Mouse (Mus musculus): Measurements from ENCODE around the gene Dcdc2b. TPM values are rescaled to one million over a fixed set of nuclear protein-coding genes. Genes with fewer than 3 reads are reported as not detected.
A peak's percentile ranks its signal among the peaks of the same experiment; 100 is the strongest.

Dcdc2b gene
- polyA plus RNA-seq, 1 experiment = 0.36 TPM

DNA sequence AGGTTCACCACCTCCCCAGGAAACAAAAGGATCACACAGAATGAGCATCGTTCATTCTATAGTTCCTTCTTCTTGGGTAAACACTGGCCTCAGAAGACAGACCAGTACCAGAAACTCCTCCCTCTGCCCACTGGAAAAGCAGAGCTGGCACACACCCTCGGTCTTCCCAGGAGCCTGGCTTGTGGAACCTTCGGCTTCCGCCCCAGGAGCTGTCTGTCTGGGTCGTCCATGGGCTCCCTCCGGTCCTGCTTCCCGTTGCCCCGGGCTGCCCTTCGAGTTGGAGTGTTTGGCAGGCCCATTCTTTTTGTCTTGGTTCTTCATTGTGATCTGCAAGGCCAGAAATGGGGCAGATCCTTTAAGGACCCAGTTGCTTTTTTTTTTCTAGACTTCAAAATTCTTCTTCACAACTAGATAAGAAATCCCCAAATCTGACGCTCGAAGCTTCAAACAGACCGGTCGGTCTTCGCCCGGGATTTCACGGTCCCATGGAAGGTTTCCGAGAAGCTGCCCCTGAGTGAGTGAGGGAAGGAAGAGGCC lies 26.1 kb upstream of the Dcdc2b start:
- Histone ChIP-seq H3K4me2 (ENCODE audit: low read depth) (peak overlapping the region; percentile 82), H3ac (ENCODE audit: control insufficient read depth, insufficient read length) (peak overlapping the region; percentile 14), H3K36me3 (ENCODE audit: control insufficient read depth, insufficient read depth) (peaks cover 24% of the 10 kb centered on the region), H3K4me3 (peak overlapping the region; percentile 54), H3K79me2 (ENCODE audit: control insufficient read depth, insufficient read depth) (peaks cover 25% of the 10 kb centered on the region), H3K27me3 (ENCODE audit: control insufficient read depth, insufficient read depth, insufficient read length) (no peaks in the 10 kb centered on the region)
- TF ChIP-seq SRF (IDR thresholded peaks at IDR 0.05; ENCODE audit: control insufficient read depth, insufficient read length, low read depth) (no peak), E2F4 (IDR thresholded peaks at IDR 0.05; ENCODE audit: insufficient read depth) (no peak), REST (IDR thresholded peaks at IDR 0.05; ENCODE audit: insufficient read depth, insufficient read length) (no peak), MYOG (IDR thresholded peaks at IDR 0.05; ENCODE audit: control insufficient read depth in 1 of 3, insufficient read depth in 1 of 3, insufficient read length in 2 of 3, low read depth in 2 of 3) (no peak), TCF12 (IDR thresholded peaks at IDR 0.05; ENCODE audit: insufficient read depth, poor library complexity, severe bottlenecking) (no peak), MYOD1 (IDR thresholded peaks at IDR 0.05; ENCODE audit: control insufficient read depth in 1 of 3, insufficient read length in 2 of 3, low read depth in 2 of 3) (no peak), USF1 (IDR thresholded peaks at IDR 0.05; ENCODE audit: low read depth) (no peak), MAX (IDR thresholded peaks at IDR 0.05; ENCODE audit: low read depth) (no peak)

DNA sequence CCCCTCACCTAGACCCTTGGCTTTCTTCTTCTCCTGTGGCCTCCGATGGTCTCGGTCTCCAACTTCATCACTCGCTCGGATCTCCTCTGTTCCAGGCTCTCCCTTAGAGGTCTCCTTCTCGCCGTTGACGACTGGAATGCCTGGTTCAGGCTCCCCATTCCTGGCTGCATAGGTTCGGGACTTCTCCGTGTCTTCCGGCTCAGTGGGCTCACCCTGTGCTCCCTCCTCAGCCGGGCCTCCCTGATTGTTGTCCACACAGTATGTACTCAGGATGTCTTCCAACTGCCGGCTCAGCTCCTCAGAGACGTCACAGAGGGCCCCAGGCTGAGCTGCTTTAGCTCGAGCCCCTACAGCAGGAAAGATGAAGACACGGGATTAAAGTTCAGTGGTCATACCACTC lies 25.2 kb upstream of the Dcdc2b start:
- Histone ChIP-seq H3K4me2 (ENCODE audit: low read depth) (peak overlapping the region; percentile 82), H3K4me3 (peak overlapping the region; percentile 54), H3K79me2 (ENCODE audit: control insufficient read depth, insufficient read depth) (peaks cover 25% of the 10 kb centered on the region), H3K36me3 (ENCODE audit: control insufficient read depth, insufficient read depth) (peaks cover 28% of the 10 kb centered on the region), H3ac (ENCODE audit: control insufficient read depth, insufficient read length) (no peak overlapping the region), H3K27me3 (ENCODE audit: control insufficient read depth, insufficient read depth, insufficient read length) (no peaks in the 10 kb centered on the region)
- TF ChIP-seq MYOD1 (IDR thresholded peaks at IDR 0.05; ENCODE audit: control insufficient read depth in 1 of 3, insufficient read length in 2 of 3, low read depth in 2 of 3) = no peak

GRCm38 (mm10) chr4:129633852-129634251 lies 19.8 kb upstream of the Dcdc2b start:
- no peak overlapping the region for H3ac ChIP-seq (ENCODE audit: control insufficient read depth, insufficient read length)
- H3K36me3 ChIP-seq (ENCODE audit: control insufficient read depth, insufficient read depth) = peaks cover 39% of the 10 kb centered on the region
- TF ChIP-seq TCF3 (IDR thresholded peaks at IDR 0.05; ENCODE audit: insufficient read length, low read depth) (no peak), REST (IDR thresholded peaks at IDR 0.05; ENCODE audit: insufficient read depth, insufficient read length) (no peak), E2F4 (IDR thresholded peaks at IDR 0.05; ENCODE audit: insufficient read depth) (no peak), POLR2AphosphoS2 (IDR thresholded peaks at IDR 0.05; ENCODE audit: insufficient read length, low read depth) (no peak), MAX (IDR thresholded peaks at IDR 0.05; ENCODE audit: low read depth) (no peak), CEBPB (IDR thresholded peaks at IDR 0.05; ENCODE audit: insufficient read depth, poor library complexity, severe bottlenecking) (no peak), POLR2A (IDR thresholded peaks at IDR 0.05; ENCODE audit: insufficient read length, low read depth) (no peak), MYOG (IDR thresholded peaks at IDR 0.05; ENCODE audit: control insufficient read depth in 1 of 3, insufficient read depth in 1 of 3, insufficient read length in 2 of 3, low read depth in 2 of 3) (no peak), TCF12 (IDR thresholded peaks at IDR 0.05; ENCODE audit: insufficient read depth, poor library complexity, severe bottlenecking) (no peak), SRF (IDR thresholded peaks at IDR 0.05; ENCODE audit: control insufficient read depth, insufficient read length, low read depth) (no peak), USF1 (IDR thresholded peaks at IDR 0.05; ENCODE audit: low read depth) (no peak), MYOD1 (IDR thresholded peaks at IDR 0.05; ENCODE audit: control insufficient read depth in 1 of 3, insufficient read length in 2 of 3, low read depth in 2 of 3) (no peak)
- no peak overlapping the region for H3K4me2 ChIP-seq (ENCODE audit: low read depth)
- H3K4me3 ChIP-seq = no peak overlapping the region
- H3K27me3 ChIP-seq (ENCODE audit: control insufficient read depth, insufficient read depth, insufficient read length) = no peaks in the 10 kb centered on the region
- peaks cover 9% of the 10 kb centered on the region for H3K79me2 ChIP-seq (ENCODE audit: control insufficient read depth, insufficient read depth)

- H3K4me2 ChIP-seq (ENCODE audit: low read depth) = no peak overlapping the region
- peaks cover 31% of the 10 kb centered on the region for H3K36me3 ChIP-seq (ENCODE audit: control insufficient read depth, insufficient read depth)
- TF ChIP-seq CEBPB (IDR thresholded peaks at IDR 0.05; ENCODE audit: insufficient read depth, poor library complexity, severe bottlenecking) = no peak
- no peak for TF ChIP-seq TCF12 (IDR thresholded peaks at IDR 0.05; ENCODE audit: insufficient read depth, poor library complexity, severe bottlenecking)
- no peak for TF ChIP-seq SRF (IDR thresholded peaks at IDR 0.05; ENCODE audit: control insufficient read depth, insufficient read length, low read depth)
- TF ChIP-seq TCF3 (IDR thresholded peaks at IDR 0.05; ENCODE audit: insufficient read length, low read depth) = no peak
- no peak for TF ChIP-seq USF1 (IDR thresholded peaks at IDR 0.05; ENCODE audit: low read depth)
- no peak for TF ChIP-seq MYOG (IDR thresholded peaks at IDR 0.05; ENCODE audit: control insufficient read depth in 1 of 3, insufficient read depth in 1 of 3, insufficient read length in 2 of 3, low read depth in 2 of 3)
- no peak for TF ChIP-seq POLR2AphosphoS2 (IDR thresholded peaks at IDR 0.05; ENCODE audit: insufficient read length, low read depth)
- TF ChIP-seq REST (IDR thresholded peaks at IDR 0.05; ENCODE audit: insufficient read depth, insufficient read length) = no peak
- TF ChIP-seq MAX (IDR thresholded peaks at IDR 0.05; ENCODE audit: low read depth) = no peak
- TF ChIP-seq MYOD1 (IDR thresholded peaks at IDR 0.05; ENCODE audit: control insufficient read depth in 1 of 3, insufficient read length in 2 of 3, low read depth in 2 of 3) = no peak
- no peak for TF ChIP-seq POLR2A (IDR thresholded peaks at IDR 0.05; ENCODE audit: insufficient read length, low read depth)
- no peak for TF ChIP-seq E2F4 (IDR thresholded peaks at IDR 0.05; ENCODE audit: insufficient read depth)
- no peak overlapping the region for H3K4me3 ChIP-seq
- no peaks in the 10 kb centered on the region for H3K27me3 ChIP-seq (ENCODE audit: control insufficient read depth, insufficient read depth, insufficient read length)
- no peak overlapping the region for H3ac ChIP-seq (ENCODE audit: control insufficient read depth, insufficient read length)
- no peaks in the 10 kb centered on the region for H3K79me2 ChIP-seq (ENCODE audit: control insufficient read depth, insufficient read depth)
Measured at GRCm38 (mm10) chr4:129631867-129632266, 17.8 kb upstream of the Dcdc2b start.

DNA sequence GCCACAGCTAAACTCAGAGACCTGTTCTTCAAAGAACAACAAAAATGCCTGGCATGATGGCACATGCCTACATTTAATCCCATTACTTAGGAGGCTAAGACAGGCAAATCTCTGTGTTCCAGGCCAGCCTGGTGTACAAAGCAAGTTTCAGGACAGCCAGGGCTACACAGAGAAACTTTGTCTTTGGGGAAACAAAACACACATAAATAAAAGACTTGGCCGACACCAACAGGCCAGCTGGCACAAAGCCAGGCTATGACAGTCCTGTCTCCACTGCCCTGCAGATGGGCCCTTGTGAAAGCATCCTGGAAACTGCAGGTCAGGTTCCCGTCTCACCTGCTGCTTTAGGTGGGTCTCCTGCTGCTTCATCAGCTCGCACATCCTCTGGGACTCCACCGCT lies 16.9 kb upstream of the Dcdc2b start:
- TF ChIP-seq SRF (IDR thresholded peaks at IDR 0.05; ENCODE audit: control insufficient read depth, insufficient read length, low read depth) (no peak), POLR2A (IDR thresholded peaks at IDR 0.05; ENCODE audit: insufficient read length, low read depth) (no peak), USF1 (IDR thresholded peaks at IDR 0.05; ENCODE audit: low read depth) (no peak), MAX (IDR thresholded peaks at IDR 0.05; ENCODE audit: low read depth) (no peak), TCF3 (IDR thresholded peaks at IDR 0.05; ENCODE audit: insufficient read length, low read depth) (no peak), MYOD1 (IDR thresholded peaks at IDR 0.05; ENCODE audit: control insufficient read depth in 1 of 3, insufficient read length in 2 of 3, low read depth in 2 of 3) (no peak), MYOG (IDR thresholded peaks at IDR 0.05; ENCODE audit: control insufficient read depth in 1 of 3, insufficient read depth in 1 of 3, insufficient read length in 2 of 3, low read depth in 2 of 3) (no peak), REST (IDR thresholded peaks at IDR 0.05; ENCODE audit: insufficient read depth, insufficient read length) (no peak), CEBPB (IDR thresholded peaks at IDR 0.05; ENCODE audit: insufficient read depth, poor library complexity, severe bottlenecking) (no peak), POLR2AphosphoS2 (IDR thresholded peaks at IDR 0.05; ENCODE audit: insufficient read length, low read depth) (no peak), TCF12 (IDR thresholded peaks at IDR 0.05; ENCODE audit: insufficient read depth, poor library complexity, severe bottlenecking) (no peak), E2F4 (IDR thresholded peaks at IDR 0.05; ENCODE audit: insufficient read depth) (no peak)
- peaks cover 27% of the 10 kb centered on the region for H3K36me3 ChIP-seq (ENCODE audit: control insufficient read depth, insufficient read depth)
- H3K79me2 ChIP-seq (ENCODE audit: control insufficient read depth, insufficient read depth) = no peaks in the 10 kb centered on the region
- H3ac ChIP-seq (ENCODE audit: control insufficient read depth, insufficient read length) = no peak overlapping the region
- no peak overlapping the region for H3K4me3 ChIP-seq
- no peaks in the 10 kb centered on the region for H3K27me3 ChIP-seq (ENCODE audit: control insufficient read depth, insufficient read depth, insufficient read length)
- H3K4me2 ChIP-seq (ENCODE audit: low read depth) = no peak overlapping the region

Data from myocyte (in vitro differentiated cells).